Mouse (Mus musculus): ENCODE data around the gene Rsg1.

DNA sequence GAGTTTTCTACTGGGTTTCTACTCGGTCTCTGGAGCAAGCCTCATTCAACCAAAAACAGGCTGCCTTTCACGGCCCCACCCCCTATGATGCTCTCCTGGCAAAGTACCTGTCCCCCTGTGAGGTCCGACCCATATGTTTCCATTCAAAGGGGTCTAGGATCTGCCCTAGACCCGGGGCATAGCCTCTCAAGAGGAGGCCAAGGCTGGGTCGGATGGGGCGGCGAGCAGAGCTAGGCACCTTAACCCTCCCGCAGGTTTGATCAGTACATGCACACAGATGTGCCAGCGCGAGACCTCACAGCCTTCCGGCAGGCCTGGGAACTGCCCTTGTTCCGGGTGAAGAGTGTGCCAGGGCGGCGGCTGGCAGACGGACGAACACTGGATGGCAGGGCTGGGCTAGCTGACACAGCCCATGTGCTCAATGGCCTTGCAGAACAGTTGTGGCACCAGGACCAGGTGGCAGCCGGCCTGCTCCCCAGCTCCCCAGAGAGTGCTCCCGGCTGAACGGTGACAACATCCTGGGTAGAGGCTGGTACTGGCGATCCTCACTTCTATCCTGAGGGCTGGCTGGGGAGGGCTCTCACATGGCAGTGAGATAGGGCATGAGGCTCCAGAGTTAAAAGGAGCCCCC is 5.9 kb downstream of the Rsg1 start:
- TF ChIP-seq CTCF (IDR thresholded peaks at IDR 0.05; ENCODE audit: low read depth) (no peak), EP300 (IDR thresholded peaks at IDR 0.05; ENCODE audit: low read depth) (no peak)
